ENCODE assay signal across 9 mouse cellular contexts in genomic region chr6:82844432-82844831, GRCm38 (mm10).
A peak's percentile ranks its signal among the peaks of the same experiment; 100 is the strongest.
DNase-seq lines count a peak whose midpoint lies in the region; ATAC-seq lines count a peak whose summit lies in the region.
"Had no signal": no experiment of that assay in that cellular context is flagged by ENCODE, and none has a peak within 500 bp of the region (broad histone marks: within the 10 kb centered on the region; RNA-seq: fewer than 3 reads in every experiment).

No protein-coding gene starts in this region.

- ATAC-seq in megakaryocyte, adult 5-6 weeks (ENCODE audit: poor library complexity, severe bottlenecking), result peak; percentile 70

- peak; percentile 45 for DNase-seq in heart, postnatal 4 days
- no peak for DNase-seq in heart, adult 8-10 months (ENCODE audit: low spot score)
- peak; percentile 16 for DNase-seq in A20 (ENCODE audit: low read depth, low spot score)
- peak; percentile 60 for DNase-seq in R1 (ENCODE audit: low read depth, low spot score)
- DNase-seq in neural tube, embryonic 10.5 days (ENCODE audit: extremely low spot score, low spot score), result no peak
- DNase-seq in urinary bladder, adult 2 months (ENCODE audit: low spot score), result no peak
- no peak for DNase-seq in adrenal gland, postnatal 4 days (ENCODE audit: low spot score in 2 of 2)
- DNase-seq: heart, postnatal 14 days had no signal

Comparison
In these comparisons a context has a peak if more than half of its experiments do, and no peak if none do; other contexts are left out.
1. DNase-seq: peak in heart, postnatal 4 days (single experiment), A20 (single experiment) and R1 (single experiment); none in heart, adult 8-10 months (single experiment), neural tube, embryonic 10.5 days (single experiment), urinary bladder, adult 2 months (single experiment) and adrenal gland, postnatal 4 days (0 of 2).